Comparison of ENCODE assay signal across 20 mouse cellular contexts in the genomic region with DNA sequence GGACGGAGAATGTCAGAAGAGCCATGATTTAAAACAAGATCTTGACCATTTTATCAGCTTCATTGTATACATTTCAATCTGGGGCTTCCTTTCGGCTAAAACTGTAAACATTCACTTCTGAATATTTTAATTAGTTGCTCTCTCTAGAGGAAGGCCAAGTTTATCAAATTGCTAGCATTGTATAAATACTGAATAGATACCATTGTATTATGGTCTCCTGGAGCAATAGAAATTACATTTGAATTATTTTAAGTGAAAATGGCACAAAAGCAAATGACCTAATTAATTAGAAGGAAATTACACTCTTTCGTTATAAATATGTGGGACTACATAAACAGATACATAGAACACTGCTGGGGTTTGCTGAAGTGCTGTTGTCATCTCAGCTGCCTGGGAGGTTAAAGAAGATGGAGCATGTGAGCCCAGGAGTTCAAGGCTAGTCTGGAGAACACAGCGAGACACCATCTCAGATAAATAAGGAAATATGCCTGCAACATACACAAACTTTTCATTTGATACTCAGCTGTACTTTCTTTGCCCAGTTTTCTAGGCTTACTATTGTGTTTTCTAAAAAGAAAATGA.
DNase-seq lines count a peak whose midpoint lies in the region; ATAC-seq and TF ChIP-seq lines count a peak whose summit lies in the region.
"Had no signal": no experiment of that assay in that cellular context is flagged by ENCODE, and none has a peak within 500 bp of the region (broad histone marks: within the 10 kb centered on the region; RNA-seq: fewer than 3 reads in every experiment).

No protein-coding gene starts in this region.

- H3K27me3 ChIP-seq in heart, embryonic 11.5 days (ENCODE audit: control insufficient read depth, insufficient read depth, low read length) = no peaks in the 10 kb centered on the region
- H3K27me3 ChIP-seq in kidney, embryonic 14.5 days (ENCODE audit: control insufficient read depth, insufficient read depth, low read length) = no peaks in the 10 kb centered on the region
- no peaks in the 10 kb centered on the region for H3K27me3 ChIP-seq in lung, embryonic 14.5 days (ENCODE audit: insufficient read depth, low read length)
- H3K27me3 ChIP-seq: embryonic facial prominence, embryonic 15.5 days; hindbrain, embryonic 12.5 days had no signal

- no peaks in the 10 kb centered on the region for H3K36me3 ChIP-seq in heart, embryonic 11.5 days (ENCODE audit: control insufficient read depth, insufficient read depth, low read length)
- H3K36me3 ChIP-seq in kidney, embryonic 14.5 days (ENCODE audit: control insufficient read depth, insufficient read depth, low read length) = no peaks in the 10 kb centered on the region
- H3K36me3 ChIP-seq in lung, embryonic 14.5 days (ENCODE audit: insufficient read depth) = no peaks in the 10 kb centered on the region
- H3K36me3 ChIP-seq: embryonic facial prominence, embryonic 15.5 days; forebrain, embryonic 10.5 days; hindbrain, embryonic 12.5 days had no signal

- no peak overlapping the region for H3K9ac ChIP-seq in heart, embryonic 11.5 days (ENCODE audit: low read depth, low read length)
- H3K9ac ChIP-seq in kidney, embryonic 14.5 days (ENCODE audit: low read depth, low read length) = no peak overlapping the region
- no peak overlapping the region for H3K9ac ChIP-seq in lung, embryonic 14.5 days
- H3K9ac ChIP-seq: embryonic facial prominence, embryonic 15.5 days; hindbrain, embryonic 12.5 days had no signal

- peak overlapping the region; percentile 55; the same call in 1 of the 2 replicates for H3K27ac ChIP-seq in heart, embryonic 11.5 days (ENCODE audit: low read depth, low read length)
- 0 out of 2 replicates have a peak overlapping the region, but pooled peaks have one; percentile 47 for H3K27ac ChIP-seq in kidney, embryonic 14.5 days (ENCODE audit: low read depth, low read length)
- H3K27ac ChIP-seq in lung, embryonic 14.5 days (ENCODE audit: low read depth) = peak overlapping the region; percentile 72; the same call in 1 of the 2 replicates
- H3K27ac ChIP-seq: embryonic facial prominence, embryonic 15.5 days; forebrain, embryonic 10.5 days; gastrocnemius, adult 2 months; hindbrain, embryonic 12.5 days had no signal

- no peak for TF ChIP-seq POLR2A in lung, adult 2 months (IDR thresholded peaks at IDR 0.05; ENCODE audit: borderline replicate concordance, extremely low read depth, low read depth, low read length)

- no peak for DNase-seq in heart, adult 8-10 months (ENCODE audit: low spot score)
- no peak for DNase-seq in kidney, adult 9 months
- DNase-seq in lung, embryonic 14.5 days = peak; percentile 59
- no peak for DNase-seq in lung, adult 2 months
- DNase-seq: adrenal gland, postnatal 10 days; cerebellum, adult 11 months; cerebellum, adult 8-10 months; cerebellum, postnatal 14 days; embryo, embryonic 11 days; gastrocnemius, adult 2 months; gastrocnemius, postnatal 25 days; heart, postnatal 4 days had no signal

- ATAC-seq in heart, embryonic 11.5 days (replicated peaks; ENCODE audit: insufficient number of reproducible peaks, low FRiP score, low TSS enrichment) = no peak
- ATAC-seq in kidney, embryonic 14.5 days (ENCODE audit: low FRiP score, low TSS enrichment) = no peak
- ATAC-seq in lung, embryonic 14.5 days (ENCODE audit: insufficient read depth) = peak; percentile 70
- ATAC-seq: forebrain, embryonic 14.5 days; hindbrain, embryonic 16.5 days had no signal

- no peak for TF ChIP-seq CTCF in lung, embryonic 14.5 days (IDR thresholded peaks at IDR 0.05; ENCODE audit: low read depth)
- no peak for TF ChIP-seq CTCF in lung, adult 2 months (IDR thresholded peaks at IDR 0.05; ENCODE audit: insufficient read depth, low read length)

- WGBS in heart, embryonic 11.5 days (ENCODE audit: insufficient replicate concordance) = 41% methylated on average over 4 of the region's 4 CpGs
- WGBS in kidney, embryonic 14.5 days = 72% methylated on average over 4 of the region's 4 CpGs
- 31% methylated on average over 4 of the region's 4 CpGs for WGBS in lung, embryonic 14.5 days
- 53% methylated on average over 4 of the region's 4 CpGs for WGBS in lung, adult 2 months

- peaks cover 4% of the 10 kb centered on the region; the same call in 1 of the 2 replicates for H3K4me1 ChIP-seq in heart, embryonic 11.5 days (ENCODE audit: control insufficient read depth, insufficient read depth, low read length)
- 0 out of 2 replicates have a peak, but pooled peaks cover 11% of the 10 kb centered on the region for H3K4me1 ChIP-seq in kidney, embryonic 14.5 days (ENCODE audit: control insufficient read depth, insufficient read depth, low read length)
- H3K4me1 ChIP-seq in lung, embryonic 14.5 days (ENCODE audit: insufficient read depth) = peaks cover 5% of the 10 kb centered on the region; the same call in 1 of the 2 replicates
- H3K4me1 ChIP-seq in lung, adult 2 months (ENCODE audit: control insufficient read depth, insufficient read depth, low read length) = peaks cover 2% of the 10 kb centered on the region
- H3K4me1 ChIP-seq: forebrain, embryonic 10.5 days; hindbrain, embryonic 12.5 days had no signal

- H3K9me3 ChIP-seq in heart, embryonic 11.5 days (replicated peaks; ENCODE audit: control insufficient read depth, low read length) = no peaks in the 10 kb centered on the region
- no peaks in the 10 kb centered on the region for H3K9me3 ChIP-seq in kidney, embryonic 14.5 days (ENCODE audit: control insufficient read depth, low read length)
- no peaks in the 10 kb centered on the region for H3K9me3 ChIP-seq in lung, embryonic 14.5 days (ENCODE audit: low read depth, low read length)
- H3K9me3 ChIP-seq: embryonic facial prominence, embryonic 15.5 days; forebrain, embryonic 10.5 days; hindbrain, embryonic 12.5 days had no signal

- H3K4me3 ChIP-seq in heart, embryonic 11.5 days (ENCODE audit: low read depth, low read length) = no peak overlapping the region
- H3K4me3 ChIP-seq in kidney, embryonic 14.5 days (ENCODE audit: low read length) = no peak overlapping the region
- no peak overlapping the region for H3K4me3 ChIP-seq in lung, embryonic 14.5 days (ENCODE audit: low read depth, low read length)
- H3K4me3 ChIP-seq in lung, adult 2 months (replicated peaks; ENCODE audit: extremely low read depth, low read depth, low read length) = no peak overlapping the region
- H3K4me3 ChIP-seq: embryonic facial prominence, embryonic 15.5 days; erythroblast, embryonic 14.5 days; forebrain, embryonic 10.5 days; gastrocnemius, adult 2 months; hindbrain, embryonic 12.5 days had no signal

- no peak overlapping the region for H3K4me2 ChIP-seq in heart, embryonic 11.5 days
- H3K4me2 ChIP-seq in kidney, embryonic 14.5 days (replicated peaks; ENCODE audit: low read depth, low read length) = no peak overlapping the region
- H3K4me2 ChIP-seq in lung, embryonic 14.5 days = no peak overlapping the region
- H3K4me2 ChIP-seq: embryonic facial prominence, embryonic 15.5 days; hindbrain, embryonic 12.5 days had no signal
